Mouse (Mus musculus) ES-Bruce4 (cell line): ENCODE measurements around the gene Tmem135. TPM values are rescaled to one million over a fixed set of nuclear protein-coding genes. Genes with fewer than 3 reads are reported as not detected.

Source experiments
- H3K27ac ChIP-seq: 2 replicates; pipeline ENCODE4 v1.5.1; 2012; ENCODE audit warnings: low read length, inconsistent platforms; ENCODE audit not compliant: insufficient read depth
- H3K27me3 ChIP-seq: 2 replicates; pipeline ENCODE4 v1.6.1; 2012; ENCODE audit warnings: mild to moderate bottlenecking, low read length, inconsistent platforms; ENCODE audit not compliant: control insufficient read depth, poor library complexity, insufficient read depth, severe bottlenecking
- H3K36me3 ChIP-seq: 2 replicates; pipeline ENCODE4 v1.6.1; 2012; ENCODE audit warnings: inconsistent platforms, mild to moderate bottlenecking, low read length, moderate library complexity; ENCODE audit not compliant: control insufficient read depth, poor library complexity, insufficient read depth, severe bottlenecking
- H3K4me1 ChIP-seq: one replicate; pipeline ENCODE4 v1.8.1; 2011; ENCODE audit warnings: low read length; ENCODE audit not compliant: control insufficient read depth, insufficient read depth
- H3K4me3 ChIP-seq: 2 replicates; pipeline ENCODE4 v1.5.1; 2011; ENCODE audit warnings: low read depth, mild to moderate bottlenecking, low read length
- H3K9ac ChIP-seq: 2 replicates; pipeline ENCODE4 v1.6.1; 2012; ENCODE audit warnings: low read depth, mild to moderate bottlenecking, inconsistent platforms; ENCODE audit not compliant: poor library complexity, severe bottlenecking
- H3K9me3 ChIP-seq: replicated peaks from 2 replicates; pipeline ENCODE4 v1.6.1; 2012; ENCODE audit warnings: mild to moderate bottlenecking, low read length, inconsistent platforms; ENCODE audit not compliant: control insufficient read depth, poor library complexity, insufficient read depth, severe bottlenecking
- CTCF ChIP-seq: IDR thresholded peaks from one replicate; pipeline ENCODE4 v1.8.1; 2011; ENCODE audit warnings: low read depth, low read length
- EP300 ChIP-seq: IDR thresholded peaks from 2 replicates; pipeline ENCODE4 v1.6.1; 2011; ENCODE audit warnings: low read depth, low read length; ENCODE audit not compliant: insufficient read depth
- POLR2A ChIP-seq: IDR thresholded peaks from one replicate; pipeline ENCODE4 v1.8.1; 2011; ENCODE audit warnings: low read length; ENCODE audit not compliant: insufficient read depth
- polyA plus RNA-seq: library from polyadenylated mRNA; stranded (reverse); fragments of >200 nt; gene quantifications from 2 replicates; pipeline ENCODE4 v1.2.4, GENCODE M21; 2011; ENCODE audit warnings: low read depth; ENCODE audit not compliant: missing spikeins, insufficient read depth, insufficient read length

Tmem135 gene
- polyA plus RNA-seq, 1 experiment: 25.7 TPM

DNA sequence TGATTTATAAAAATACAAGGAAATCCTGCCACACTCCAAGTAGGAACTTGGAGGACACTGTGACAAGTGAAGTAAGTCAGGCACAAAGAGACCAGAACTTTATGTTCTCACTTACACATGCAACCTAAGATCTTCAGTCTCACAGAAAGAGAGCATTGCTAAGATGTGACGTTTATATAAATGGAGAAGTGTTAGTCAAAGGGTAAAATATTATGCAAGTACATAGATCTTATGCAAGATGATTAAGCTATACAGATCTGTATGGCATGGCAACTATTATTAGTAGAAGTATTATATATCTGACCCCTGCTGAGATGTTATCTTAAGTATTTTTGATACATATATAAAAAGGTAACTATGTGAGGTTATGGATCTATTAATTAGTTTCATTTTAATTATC lies 8.6 kb downstream of the Tmem135 start:
- no peaks in the 10 kb centered on the region for H3K36me3 ChIP-seq
- no peaks in the 10 kb centered on the region for H3K9me3 ChIP-seq
- H3K27ac ChIP-seq: no peak overlapping the region
- no peak for TF ChIP-seq CTCF
- TF ChIP-seq POLR2A: no peak
- TF ChIP-seq EP300: no peak
- no peaks in the 10 kb centered on the region for H3K4me1 ChIP-seq
- H3K9ac ChIP-seq: no peak overlapping the region
- no peak overlapping the region for H3K4me3 ChIP-seq
- H3K27me3 ChIP-seq: no peaks in the 10 kb centered on the region

DNA sequence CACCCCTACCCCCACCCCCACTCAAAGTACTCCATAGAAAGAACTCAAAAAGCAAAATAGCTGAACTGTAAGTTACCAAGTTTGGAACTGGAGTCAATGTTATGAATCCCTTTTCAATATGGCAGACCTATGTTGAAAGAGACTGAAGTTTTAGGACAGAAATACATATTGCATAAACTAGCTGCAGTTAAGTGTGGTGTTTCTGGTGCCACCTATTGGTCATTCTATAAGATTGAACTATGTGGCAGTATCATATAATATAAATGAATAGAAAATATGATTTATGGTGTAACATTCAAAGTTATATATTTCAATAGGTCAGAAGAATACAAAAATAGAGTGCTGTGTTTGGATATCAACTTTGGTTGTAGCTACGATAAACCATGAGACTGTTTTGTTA lies 11.2 kb downstream of the Tmem135 start:
- Histone ChIP-seq H3K4me3 (no peak overlapping the region), H3K27me3 (no peaks in the 10 kb centered on the region), H3K9me3 (no peaks in the 10 kb centered on the region)

DNA sequence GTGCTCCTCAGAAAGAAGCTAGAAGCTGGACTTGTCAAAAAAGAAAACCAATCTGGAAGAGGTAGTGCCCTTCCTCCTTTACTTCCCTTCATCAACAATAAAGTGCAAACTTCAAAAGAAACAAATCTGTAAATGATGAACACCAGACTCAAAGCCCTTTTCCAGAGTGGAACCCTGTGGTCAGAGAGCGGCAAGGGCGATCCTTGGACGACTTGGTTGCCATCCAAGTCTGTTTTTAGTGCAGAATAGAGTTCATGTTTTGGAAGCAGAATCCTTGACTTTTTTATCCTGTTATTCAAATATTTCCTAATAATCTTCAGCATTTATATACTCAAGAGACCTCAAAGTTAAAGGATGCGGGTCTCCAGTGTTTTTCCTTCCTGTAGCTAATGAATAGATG lies 11.6 kb downstream of the Tmem135 start:
- no peak overlapping the region for H3K27ac ChIP-seq
- no peaks in the 10 kb centered on the region for H3K9me3 ChIP-seq
- no peak overlapping the region for H3K4me3 ChIP-seq
- no peaks in the 10 kb centered on the region for H3K27me3 ChIP-seq
- no peaks in the 10 kb centered on the region for H3K36me3 ChIP-seq
- no peak overlapping the region for H3K9ac ChIP-seq
- no peaks in the 10 kb centered on the region for H3K4me1 ChIP-seq
- TF ChIP-seq POLR2A (no peak), EP300 (no peak), CTCF (no peak)

More for the DNA sequence above, 11.2 kb downstream of the Tmem135 start:
- TF ChIP-seq EP300: no peak
- no peak for TF ChIP-seq CTCF
- no peak for TF ChIP-seq POLR2A
- Histone ChIP-seq H3K9ac (no peak overlapping the region), H3K36me3 (no peaks in the 10 kb centered on the region), H3K27ac (no peak overlapping the region), H3K4me1 (no peaks in the 10 kb centered on the region)

DNA sequence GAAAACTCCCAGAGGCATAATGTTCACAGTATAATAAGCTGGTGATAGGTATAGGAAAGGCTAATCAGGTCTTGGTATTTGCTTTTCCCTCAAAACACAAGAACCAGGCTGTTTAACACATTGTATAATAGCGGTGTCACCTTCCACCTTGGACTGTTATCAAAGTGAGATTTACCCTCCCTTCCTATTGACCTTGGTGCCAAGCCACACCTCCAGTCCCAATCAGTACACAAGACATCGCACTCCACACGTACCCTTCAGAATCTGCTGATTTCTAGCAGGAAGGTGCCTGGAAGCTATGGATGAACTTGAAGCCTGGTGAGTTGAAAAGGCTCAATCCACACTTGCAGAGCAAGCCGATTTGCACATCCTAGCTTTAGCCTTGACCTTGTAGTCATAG lies 12.2 kb downstream of the Tmem135 start:
- TF ChIP-seq CTCF: no peak
- no peak for TF ChIP-seq EP300
- no peak for TF ChIP-seq POLR2A
- Histone ChIP-seq H3K36me3 (no peaks in the 10 kb centered on the region), H3K9ac (no peak overlapping the region), H3K4me3 (no peak overlapping the region), H3K9me3 (no peaks in the 10 kb centered on the region), H3K27me3 (no peaks in the 10 kb centered on the region), H3K27ac (no peak overlapping the region), H3K4me1 (no peaks in the 10 kb centered on the region)

DNA sequence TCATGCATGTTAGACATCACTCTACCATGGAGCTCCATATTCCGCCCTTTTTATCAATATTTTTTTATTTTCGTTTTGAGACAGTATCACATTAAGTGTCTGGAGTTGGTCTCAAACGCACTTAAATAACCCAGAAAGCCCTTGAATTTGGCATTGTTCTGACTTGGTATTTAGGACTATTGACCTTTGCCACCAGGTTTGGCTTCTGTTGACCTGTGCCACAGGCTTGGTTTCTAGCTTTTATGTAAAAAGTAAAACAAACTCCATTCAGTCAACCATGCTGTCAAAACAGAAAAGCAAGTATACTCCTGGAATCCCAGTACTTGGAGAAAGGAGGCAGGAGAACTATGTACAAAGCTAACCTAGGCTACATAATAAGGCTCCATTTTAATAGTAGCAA lies 12.7 kb downstream of the Tmem135 start:
- no peaks in the 10 kb centered on the region for H3K9me3 ChIP-seq
- no peak overlapping the region for H3K27ac ChIP-seq
- TF ChIP-seq CTCF (no peak), EP300 (no peak), POLR2A (no peak)
- H3K36me3 ChIP-seq: no peaks in the 10 kb centered on the region
- no peak overlapping the region for H3K4me3 ChIP-seq
- H3K27me3 ChIP-seq: no peaks in the 10 kb centered on the region
- no peaks in the 10 kb centered on the region for H3K4me1 ChIP-seq
- no peak overlapping the region for H3K9ac ChIP-seq

DNA sequence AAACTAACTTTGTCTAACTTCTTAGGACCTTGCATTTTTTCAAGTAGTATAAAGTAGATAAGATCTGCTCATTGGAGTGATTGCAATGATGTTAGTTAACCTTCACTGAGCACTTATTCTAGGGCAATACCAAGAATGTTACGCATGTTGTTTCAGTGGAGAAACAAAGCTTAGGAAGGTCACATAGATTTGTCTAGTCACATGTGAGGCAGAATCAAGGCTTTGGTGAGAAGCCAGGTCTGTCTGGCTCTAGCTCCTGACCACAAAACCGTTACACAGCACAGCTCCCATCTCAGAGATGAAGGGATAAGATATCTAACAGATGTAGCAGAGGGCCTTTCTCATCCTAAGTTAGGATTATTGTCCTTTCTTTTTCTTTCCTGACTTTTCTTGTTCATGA lies 13.4 kb downstream of the Tmem135 start:
- no peak overlapping the region for H3K4me3 ChIP-seq
- H3K36me3 ChIP-seq: no peaks in the 10 kb centered on the region
- TF ChIP-seq EP300 (no peak), CTCF (no peak), POLR2A (no peak)
- H3K9me3 ChIP-seq: no peaks in the 10 kb centered on the region
- no peaks in the 10 kb centered on the region for H3K4me1 ChIP-seq
- no peak overlapping the region for H3K9ac ChIP-seq
- no peak overlapping the region for H3K27ac ChIP-seq
- no peaks in the 10 kb centered on the region for H3K27me3 ChIP-seq

DNA sequence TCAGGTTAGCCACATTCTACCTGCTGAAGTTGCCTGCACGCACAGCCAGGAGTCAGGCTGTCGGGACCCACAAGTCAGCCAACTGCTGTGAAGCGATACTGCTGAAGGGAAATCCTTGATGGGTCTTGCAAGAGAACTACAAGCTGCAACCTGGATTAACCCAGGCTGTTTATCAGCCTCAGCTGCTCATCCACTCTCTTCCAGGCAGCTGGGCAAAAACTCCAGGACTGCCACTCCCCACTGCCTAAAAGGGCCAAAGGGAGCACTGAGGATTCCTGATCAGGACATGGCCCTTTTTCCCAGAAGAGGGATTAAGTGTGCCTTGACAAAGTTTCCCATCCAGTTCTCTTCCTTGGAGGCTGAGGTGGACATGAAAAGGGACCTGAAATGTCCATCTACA lies 15.0 kb downstream of the Tmem135 start:
- H3K27ac ChIP-seq: no peak overlapping the region
- H3K9ac ChIP-seq: no peak overlapping the region
- H3K36me3 ChIP-seq: no peaks in the 10 kb centered on the region
- no peak overlapping the region for H3K4me3 ChIP-seq
- H3K4me1 ChIP-seq: no peaks in the 10 kb centered on the region
- TF ChIP-seq EP300: no peak
- TF ChIP-seq POLR2A: no peak
- TF ChIP-seq CTCF: no peak
- no peaks in the 10 kb centered on the region for H3K9me3 ChIP-seq
- H3K27me3 ChIP-seq: no peaks in the 10 kb centered on the region
